Mouse (Mus musculus) small intestine, adult 2 months (tissue): ENCODE measurements at regions not wholly inside any gene's neighbourhood (a gene's known extent, or its start where the extent isn't known, plus 50 kb on each side); places are given as distances from the start of the nearest gene placed in this dataset.

ENCODE experiments used
- CTCF ChIP-seq: fragments of 200-500 bp; IDR thresholded peaks from 2 replicates; pipeline ENCODE4 v1.5.1; 2012; ENCODE audit warnings: low read depth, mild to moderate bottlenecking, control low read depth, inconsistent platforms, low read length, moderate library complexity, mixed read lengths; ENCODE audit not compliant: insufficient replicate concordance, insufficient read length; ENCODE audit errors: extremely low read depth
- POLR2A ChIP-seq: fragments of 200-500 bp; IDR thresholded peaks from 2 replicates; pipeline ENCODE4 v1.6.1; 2012; ENCODE audit warnings: low read depth, mild to moderate bottlenecking, control low read depth, inconsistent platforms, low read length, moderate library complexity

- TF ChIP-seq CTCF (no peak), POLR2A (no peak)
Observed at GRCm38 (mm10) chr2:61246691-61247258, 283.8 kb upstream of the Rbms1 start.
